Mouse (Mus musculus): ENCODE measurements at regions not wholly inside any gene's neighbourhood (a gene's known extent, or its start where the extent isn't known, plus 50 kb on each side); places are given as distances from the start of the nearest gene placed in this dataset.

GRCm38 (mm10) chr9:112367291-112367690 lies 131.6 kb upstream of the Arpp21 start:
- 0 out of 2 replicates have a peak, but pooled peaks cover 3% of the 10 kb centered on the region for H3K4me1 ChIP-seq (ENCODE audit: control insufficient read depth, insufficient read depth, low read length)
- no peak for TF ChIP-seq POLR2A (IDR thresholded peaks at IDR 0.05; ENCODE audit: insufficient read depth, low read depth, low read length)
- TF ChIP-seq CTCF (IDR thresholded peaks at IDR 0.05; ENCODE audit: insufficient read depth, low read depth, low read length), result no peak
- no peak overlapping the region for H3K27ac ChIP-seq (ENCODE audit: insufficient read depth, low read depth, low read length)
- H3K4me3 ChIP-seq (ENCODE audit: insufficient read depth, low read depth, low read length), result no peak overlapping the region

- no peak overlapping the region for H3K27ac ChIP-seq (ENCODE audit: insufficient read depth, low read depth, low read length)
- no peaks in the 10 kb centered on the region for H3K4me1 ChIP-seq (ENCODE audit: control insufficient read depth, insufficient read depth, low read length)
- WGBS, result 61% methylated on average over 3 of the region's 3 CpGs
- no peak for TF ChIP-seq POLR2A (IDR thresholded peaks at IDR 0.05; ENCODE audit: insufficient read depth, low read depth, low read length)
- no peak for TF ChIP-seq CTCF (IDR thresholded peaks at IDR 0.05; ENCODE audit: insufficient read depth, low read depth, low read length)
- no peak overlapping the region for H3K4me3 ChIP-seq (ENCODE audit: insufficient read depth, low read depth, low read length)
Observed at GRCm38 (mm10) chr9:112361355-112361754, 125.6 kb upstream of the Arpp21 start.

GRCm38 (mm10) chr9:112358711-112359298 lies 123.1 kb upstream of the Arpp21 start:
- Histone ChIP-seq H3K27ac (ENCODE audit: insufficient read depth, low read depth, low read length) (peak overlapping the region; percentile 72), H3K4me3 (ENCODE audit: insufficient read depth, low read depth, low read length) (no peak overlapping the region), H3K4me1 (ENCODE audit: control insufficient read depth, insufficient read depth, low read length) (no peaks in the 10 kb centered on the region)
- TF ChIP-seq CTCF (IDR thresholded peaks at IDR 0.05; ENCODE audit: insufficient read depth, low read depth, low read length) (no peak), POLR2A (IDR thresholded peaks at IDR 0.05; ENCODE audit: insufficient read depth, low read depth, low read length) (no peak)
- WGBS, result 14% methylated on average over 5 of the region's 5 CpGs

GRCm38 (mm10) chr9:112353196-112353595 lies 117.5 kb upstream of the Arpp21 start:
- Histone ChIP-seq H3K4me1 (ENCODE audit: control insufficient read depth, insufficient read depth, low read length) (no peaks in the 10 kb centered on the region), H3K27ac (ENCODE audit: insufficient read depth, low read depth, low read length) (no peak overlapping the region), H3K4me3 (ENCODE audit: insufficient read depth, low read depth, low read length) (no peak overlapping the region)
- TF ChIP-seq CTCF (IDR thresholded peaks at IDR 0.05; ENCODE audit: insufficient read depth, low read depth, low read length), result no peak
- TF ChIP-seq POLR2A (IDR thresholded peaks at IDR 0.05; ENCODE audit: insufficient read depth, low read depth, low read length), result no peak
- 91% methylated on average over 3 of the region's 3 CpGs for WGBS

- Histone ChIP-seq H3K27ac (ENCODE audit: insufficient read depth, low read depth, low read length) (no peak overlapping the region), H3K4me1 (ENCODE audit: control insufficient read depth, insufficient read depth, low read length) (no peaks in the 10 kb centered on the region), H3K4me3 (ENCODE audit: insufficient read depth, low read depth, low read length) (no peak overlapping the region)
- TF ChIP-seq POLR2A (IDR thresholded peaks at IDR 0.05; ENCODE audit: insufficient read depth, low read depth, low read length) (no peak), CTCF (IDR thresholded peaks at IDR 0.05; ENCODE audit: insufficient read depth, low read depth, low read length) (no peak)
Observed at GRCm38 (mm10) chr9:112348942-112349341, 113.2 kb upstream of the Arpp21 start.

- Histone ChIP-seq H3K4me1 (ENCODE audit: control insufficient read depth, insufficient read depth, low read length) (no peaks in the 10 kb centered on the region), H3K4me3 (ENCODE audit: insufficient read depth, low read depth, low read length) (no peak overlapping the region), H3K27ac (ENCODE audit: insufficient read depth, low read depth, low read length) (no peak overlapping the region)
- TF ChIP-seq POLR2A (IDR thresholded peaks at IDR 0.05; ENCODE audit: insufficient read depth, low read depth, low read length), result no peak
- no peak for TF ChIP-seq CTCF (IDR thresholded peaks at IDR 0.05; ENCODE audit: insufficient read depth, low read depth, low read length)
- 37% methylated on average over 1 of the region's 1 CpGs for WGBS
Observed at GRCm38 (mm10) chr9:112344792-112345191, 109.1 kb upstream of the Arpp21 start.

- H3K4me1 ChIP-seq (ENCODE audit: control insufficient read depth, insufficient read depth, low read length), result no peaks in the 10 kb centered on the region
- TF ChIP-seq POLR2A (IDR thresholded peaks at IDR 0.05; ENCODE audit: insufficient read depth, low read depth, low read length), result no peak
- TF ChIP-seq CTCF (IDR thresholded peaks at IDR 0.05; ENCODE audit: insufficient read depth, low read depth, low read length), result no peak
- H3K27ac ChIP-seq (ENCODE audit: insufficient read depth, low read depth, low read length), result no peak overlapping the region
- no peak overlapping the region for H3K4me3 ChIP-seq (ENCODE audit: insufficient read depth, low read depth, low read length)
- 60% methylated on average over 2 of the region's 2 CpGs for WGBS
Observed at GRCm38 (mm10) chr9:112340363-112340762, 104.6 kb upstream of the Arpp21 start.

- Histone ChIP-seq H3K4me1 (ENCODE audit: control insufficient read depth, insufficient read depth, low read length) (no peaks in the 10 kb centered on the region), H3K4me3 (ENCODE audit: insufficient read depth, low read depth, low read length) (no peak overlapping the region), H3K27ac (ENCODE audit: insufficient read depth, low read depth, low read length) (no peak overlapping the region)
- no peak for TF ChIP-seq CTCF (IDR thresholded peaks at IDR 0.05; ENCODE audit: insufficient read depth, low read depth, low read length)
- 47% methylated on average over 5 of the region's 5 CpGs for WGBS
Observed at GRCm38 (mm10) chr9:112320016-112320415, 84.3 kb upstream of the Arpp21 start.

- peak overlapping the region; percentile 98 for H3K27ac ChIP-seq (ENCODE audit: insufficient read depth, low read depth, low read length)
- H3K4me1 ChIP-seq (ENCODE audit: control insufficient read depth, insufficient read depth, low read length), result peaks cover 4% of the 10 kb centered on the region; the same call in 1 of the 2 replicates
- 20% methylated on average over 5 of the region's 5 CpGs for WGBS
- TF ChIP-seq CTCF (IDR thresholded peaks at IDR 0.05; ENCODE audit: insufficient read depth, low read depth, low read length) (no peak), POLR2A (IDR thresholded peaks at IDR 0.05; ENCODE audit: insufficient read depth, low read depth, low read length) (no peak)
- peak overlapping the region; percentile 1; the same call in 1 of the 2 replicates for H3K4me3 ChIP-seq (ENCODE audit: insufficient read depth, low read depth, low read length)
Observed at GRCm38 (mm10) chr9:112308950-112309349, 73.2 kb upstream of the Arpp21 start.

GRCm38 (mm10) chr9:112307837-112308236 lies 72.1 kb upstream of the Arpp21 start:
- peak overlapping the region; percentile 98 for H3K27ac ChIP-seq (ENCODE audit: insufficient read depth, low read depth, low read length)
- WGBS, result 9% methylated on average over 4 of the region's 4 CpGs
- peak overlapping the region; percentile 42 for H3K4me3 ChIP-seq (ENCODE audit: insufficient read depth, low read depth, low read length)
- peaks cover 4% of the 10 kb centered on the region; the same call in 1 of the 2 replicates for H3K4me1 ChIP-seq (ENCODE audit: control insufficient read depth, insufficient read depth, low read length)
- no peak for TF ChIP-seq POLR2A (IDR thresholded peaks at IDR 0.05; ENCODE audit: insufficient read depth, low read depth, low read length)
- TF ChIP-seq CTCF (IDR thresholded peaks at IDR 0.05; ENCODE audit: insufficient read depth, low read depth, low read length), result no peak

All from olfactory bulb, adult 2 months (tissue).